Mouse (Mus musculus) central nervous system, embryonic 18 days (tissue): ENCODE results near the gene Asf1b. TPM values are rescaled to one million over a fixed set of nuclear protein-coding genes. Genes with fewer than 3 reads are reported as not detected.

ENCODE experiments used
- polyA plus RNA-seq: library from polyadenylated mRNA; depleted of rRNA; stranded (reverse); fragments of >200 nt; gene quantifications from 2 replicates; pipeline ENCODE4 v1.2.3, GENCODE M21; 2012; rRNA removed

The Asf1b gene
- polyA plus RNA-seq = 6.8 and 11.8 TPM in 2 replicates

GRCm38 (mm10) chr8:83955106-83955957 lies at the start of gene Asf1b, which contains the start of gene Gm10644:
Gene Asf1b, plus strand, starts transcription at chr8:83955507.
Gene Gm10644, minus strand, starts transcription at chr8:83955205.

GRCm38 (mm10) chr8:83972150-83973120 lies 17.1 kb downstream of the Asf1b start, which contains the start of gene Prkaca:
Gene Prkaca, plus strand, starts transcription at chr8:83972993.

GRCm38 (mm10) chr8:83997511-83998141 lies 42.3 kb downstream of the Asf1b start, which contains the start of gene Samd1:
Gene Samd1, plus strand, starts transcription at chr8:83997672.

GRCm38 (mm10) chr8:84001281-84002000 lies 46.1 kb downstream of the Asf1b start, which contains the start of gene 1700067K01Rik:
Gene 1700067K01Rik, plus strand, starts transcription at chr8:84001502.

GRCm38 (mm10) chr8:84011705-84012498 lies 56.6 kb downstream of the Asf1b start, which contains the start of gene 2210011C24Rik:
Gene 2210011C24Rik, minus strand, starts transcription at chr8:84012171.

Other genes with a start within 250 kb of the Asf1b start
- gene Ddx39, start 240.3 kb upstream of the Asf1b start, polyA plus RNA-seq = 66.8 and 67.7 TPM in 2 replicates
- gene Adgre5, start 214.2 kb upstream of the Asf1b start, polyA plus RNA-seq = 17.7 and 18.0 TPM in 2 replicates
- gene Adgrl1, start 55.4 kb upstream of the Asf1b start, polyA plus RNA-seq = 182 and 248 TPM in 2 replicates
- gene Gm10644, start 302 bp upstream of the Asf1b start, polyA plus RNA-seq = 0.41 and 0.74 TPM in 2 replicates
- 147 and 150 TPM in 2 replicates for gene Prkaca, start 17.5 kb downstream of the Asf1b start, polyA plus RNA-seq
- gene Samd1, start 42.2 kb downstream of the Asf1b start, polyA plus RNA-seq = 68.7 and 72.2 TPM in 2 replicates
- gene 1700067K01Rik, start 46.0 kb downstream of the Asf1b start, polyA plus RNA-seq = 0.27 and 0.31 TPM in 2 replicates
- 0.26 and 0.67 TPM in 2 replicates for gene 2210011C24Rik, start 56.7 kb downstream of the Asf1b start, polyA plus RNA-seq
- 3.5 and 4.2 TPM in 2 replicates for gene Palm3, start 66.0 kb downstream of the Asf1b start, polyA plus RNA-seq
- 0.70 and 0.85 TPM in 2 replicates for gene Il27ra, start 87.1 kb downstream of the Asf1b start, polyA plus RNA-seq
- 1.6 and 1.7 TPM in 2 replicates for gene Rln3, start 89.5 kb downstream of the Asf1b start, polyA plus RNA-seq
- gene Gm10643, start 109.6 kb downstream of the Asf1b start, polyA plus RNA-seq = 2.2 and 2.7 TPM in 2 replicates
- 28.8 and 35.0 TPM in 2 replicates for gene Rfx1, start 111.3 kb downstream of the Asf1b start, polyA plus RNA-seq
- gene Dcaf15, start 149.3 kb downstream of the Asf1b start, polyA plus RNA-seq = 98.0 and 103 TPM in 2 replicates
- 0.16 and 1.3 TPM in 2 replicates for gene Podnl1, start 170.5 kb downstream of the Asf1b start, polyA plus RNA-seq
- 66.5 and 68.3 TPM in 2 replicates for gene Cc2d1a, start 192.4 kb downstream of the Asf1b start, polyA plus RNA-seq
- 2.6 and 3.1 TPM in 2 replicates for gene 4930432K21Rik, start 192.5 kb downstream of the Asf1b start, polyA plus RNA-seq
- 4.8 and 5.8 TPM in 2 replicates for gene Nanos3, start 229.7 kb downstream of the Asf1b start, polyA plus RNA-seq